Mouse (Mus musculus) embryonic facial prominence, embryonic 14.5 days (tissue): ENCODE measurements around the gene Lrrc4b. TPM values are rescaled to one million over a fixed set of nuclear protein-coding genes. Genes with fewer than 3 reads are reported as not detected.

Experiments used
- ATAC-seq: fragments of 200-750 bp; cut with Nextera tagmentation; 2 replicates; pipeline ENCODE4 v1.8.0; 2017; ENCODE audit warnings: low read depth, moderate number of reproducible peaks, moderate TSS enrichment
- DNase-seq: peaks from one replicate; pipeline ENCODE4 v3.0.0-alpha.2; 2015; ENCODE audit warnings: low spot score
- H3K27ac ChIP-seq: fragments of 300-500 bp; sonication (generic); replicated peaks from 2 replicates; pipeline ENCODE4 v1.5.1; 2014; ENCODE audit warnings: low read depth, mild to moderate bottlenecking, low read length, moderate library complexity
- H3K27me3 ChIP-seq: fragments of 300-500 bp; sonication (generic); replicated peaks from 2 replicates; pipeline ENCODE4 v1.6.1; 2014; ENCODE audit warnings: low read length; ENCODE audit not compliant: control insufficient read depth, insufficient read depth
- H3K36me3 ChIP-seq: fragments of 300-500 bp; sonication (generic); 2 replicates; pipeline ENCODE4 v1.6.1; 2014; ENCODE audit warnings: low read length, mixed read lengths; ENCODE audit not compliant: control insufficient read depth, insufficient read depth
- H3K4me1 ChIP-seq: fragments of 300-500 bp; sonication (generic); 2 replicates; pipeline ENCODE4 v1.6.1; 2014; ENCODE audit warnings: antibody characterized with exemption, low read length; ENCODE audit not compliant: control insufficient read depth, insufficient read depth
- H3K4me2 ChIP-seq: fragments of 300-500 bp; sonication (generic); 2 replicates; pipeline ENCODE4 v1.6.1; 2014; ENCODE audit warnings: low read depth, mild to moderate bottlenecking, low read length, moderate library complexity, mixed read lengths
- H3K4me3 ChIP-seq: fragments of 300-500 bp; sonication (generic); 2 replicates; pipeline ENCODE4 v1.5.1; 2014; ENCODE audit warnings: low read depth, mild to moderate bottlenecking, low read length
- H3K9ac ChIP-seq: fragments of 300-500 bp; sonication (generic); 2 replicates; pipeline ENCODE4 v1.6.1; 2014; ENCODE audit warnings: low read depth, mild to moderate bottlenecking, low read length, moderate library complexity, mixed read lengths
- H3K9me3 ChIP-seq: fragments of 300-500 bp; sonication (generic); 2 replicates; pipeline ENCODE4 v1.6.1; 2016; ENCODE audit warnings: low read length; ENCODE audit not compliant: control insufficient read depth
- WGBS: fragments of 180-500 bp; shearing (Covaris S2); extraction: QIAGEN DNeasy Blood & Tissue Kit; methylation state at CpG from one replicate; pipeline ENCODE4 v1.1.7; 2014; 5-methylcytosine and 5-hydroxymethylcytosine counted together
- polyA plus RNA-seq: library from polyadenylated mRNA; unstranded; fragments of >200 nt; fragmentation: Nextera tagmentation; extraction: Ambion mirVana; gene quantifications from 2 replicates; pipeline ENCODE4 v1.2.1, GENCODE M21; 2014

Lrrc4b gene
- polyA plus RNA-seq, 1 experiment from 2014 or later = 2.1 TPM

DNA sequence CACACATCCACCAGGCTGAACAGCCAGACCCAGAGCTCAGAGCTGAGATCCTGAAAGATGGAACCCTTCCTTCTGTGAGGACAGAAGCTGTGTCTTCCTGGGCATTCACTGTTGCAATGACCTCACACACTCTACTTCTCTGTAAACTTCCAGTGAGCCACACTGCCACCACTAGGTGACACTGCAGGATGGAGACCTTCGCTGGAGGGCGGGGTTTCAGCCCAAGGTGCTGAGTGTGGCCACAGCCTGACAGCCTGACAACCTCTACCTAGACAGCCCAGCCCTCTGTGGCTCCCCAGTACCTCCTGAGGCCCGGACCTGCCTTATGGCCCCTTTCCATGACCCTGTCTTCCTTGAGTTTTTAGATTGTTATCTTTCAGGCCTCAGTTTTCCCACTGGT is 30.2 kb upstream of the Lrrc4b start:
- no peak overlapping the region for H3K4me2 ChIP-seq
- no peaks in the 10 kb centered on the region for H3K36me3 ChIP-seq
- no peak overlapping the region for H3K27ac ChIP-seq
- no peak overlapping the region for H3K9ac ChIP-seq
- ATAC-seq (peak; percentile 53; the same call in 1 of the 2 replicates), DNase-seq (peak; percentile 50)
- no peak overlapping the region for H3K4me3 ChIP-seq
- no peaks in the 10 kb centered on the region for H3K4me1 ChIP-seq
- 18% methylated on average over 3 of the region's 3 CpGs for WGBS
- H3K9me3 ChIP-seq = no peaks in the 10 kb centered on the region
- no peaks in the 10 kb centered on the region for H3K27me3 ChIP-seq

DNA sequence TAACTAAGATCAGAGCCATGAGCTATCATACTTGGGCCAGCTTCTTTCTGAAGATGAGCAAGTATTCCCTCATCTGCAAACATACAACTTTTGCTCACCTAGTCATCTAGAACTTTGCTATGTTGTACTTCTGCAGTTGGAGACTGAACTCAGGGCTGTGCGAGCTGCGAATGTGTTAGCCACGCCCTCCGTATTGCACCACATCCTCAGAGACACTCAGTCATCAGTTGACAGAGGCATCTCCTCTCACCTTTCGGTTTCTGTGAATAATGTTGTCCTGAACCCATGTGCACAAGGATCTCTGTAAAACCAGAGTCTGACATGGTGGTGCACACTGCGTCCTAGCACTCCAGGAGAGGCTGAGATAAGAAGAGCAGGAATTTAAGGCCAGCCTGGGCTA is 27.1 kb upstream of the Lrrc4b start:
- H3K27ac ChIP-seq = no peak overlapping the region
- H3K9me3 ChIP-seq = no peaks in the 10 kb centered on the region
- H3K27me3 ChIP-seq = no peaks in the 10 kb centered on the region
- H3K4me3 ChIP-seq = no peak overlapping the region
- no peaks in the 10 kb centered on the region for H3K36me3 ChIP-seq
- 77% methylated on average over 6 of the region's 6 CpGs for WGBS
- no peaks in the 10 kb centered on the region for H3K4me1 ChIP-seq
- DNase-seq = no peak
- H3K4me2 ChIP-seq = no peak overlapping the region
- ATAC-seq = no peak
- no peak overlapping the region for H3K9ac ChIP-seq

DNA sequence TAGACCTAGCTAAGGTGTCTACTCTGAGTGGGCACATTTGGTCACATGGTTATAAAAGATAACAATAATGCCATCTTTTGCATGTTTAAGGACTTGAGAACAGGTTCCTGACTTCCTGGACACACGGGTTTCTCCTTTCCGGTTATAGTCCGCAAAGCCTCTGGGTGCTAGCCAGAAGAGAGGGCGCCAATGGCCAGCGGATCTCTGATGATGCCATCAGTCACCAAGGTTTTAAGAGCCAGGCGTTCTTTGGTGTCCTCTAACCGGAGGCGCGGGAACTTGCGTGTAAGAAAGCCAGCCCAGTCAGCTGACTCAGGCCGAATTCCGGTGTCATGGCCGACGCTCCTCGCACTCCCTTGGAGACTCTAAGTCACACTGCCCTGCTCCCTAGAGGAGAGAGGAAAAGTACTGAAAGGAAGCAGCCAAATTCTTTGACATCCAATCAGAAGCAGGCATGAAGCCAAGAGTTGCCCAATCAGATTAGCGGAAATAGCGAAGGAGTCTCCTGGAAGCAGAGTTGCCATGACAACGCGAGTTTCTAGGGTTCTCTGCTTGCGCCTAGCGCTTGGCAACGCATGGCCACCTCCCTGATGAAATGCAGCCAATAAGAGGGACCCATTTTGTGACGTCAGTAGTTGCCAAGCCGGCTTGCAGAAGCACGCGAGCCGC is 23.3 kb upstream of the Lrrc4b start:
- DNase-seq (peak; percentile 100), ATAC-seq (peak; percentile 96)
- no peaks in the 10 kb centered on the region for H3K36me3 ChIP-seq
- H3K4me2 ChIP-seq = peak overlapping the region; percentile 58
- H3K9ac ChIP-seq = peak overlapping the region; percentile 20; the same call in 1 of the 2 replicates
- H3K27me3 ChIP-seq = no peaks in the 10 kb centered on the region
- H3K27ac ChIP-seq = peak overlapping the region; percentile 61; the same call in 1 of the 2 replicates
- H3K4me1 ChIP-seq = no peaks in the 10 kb centered on the region
- WGBS = 2% methylated on average over 27 of the region's 27 CpGs
- peak overlapping the region; percentile 30 for H3K4me3 ChIP-seq
- no peaks in the 10 kb centered on the region for H3K9me3 ChIP-seq

DNA sequence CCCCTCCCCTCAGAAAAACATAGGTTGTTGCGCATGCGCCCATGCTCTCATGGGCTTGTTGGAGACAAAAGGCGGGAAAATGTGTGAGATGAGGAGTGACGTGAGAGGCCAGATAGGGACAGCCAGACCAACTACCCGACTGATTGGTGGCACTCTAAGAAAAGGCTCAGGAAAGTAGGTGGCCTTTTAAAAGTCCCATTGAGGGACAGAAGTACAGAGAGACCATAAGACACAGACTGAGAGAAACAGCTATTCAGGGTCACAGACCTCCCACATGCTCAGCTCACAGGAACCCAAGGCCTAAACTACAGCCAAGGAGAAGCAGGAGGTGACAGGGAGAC is 22.8 kb upstream of the Lrrc4b start:
- peak overlapping the region; percentile 30; the same call in 1 of the 2 replicates for H3K4me3 ChIP-seq

DNA sequence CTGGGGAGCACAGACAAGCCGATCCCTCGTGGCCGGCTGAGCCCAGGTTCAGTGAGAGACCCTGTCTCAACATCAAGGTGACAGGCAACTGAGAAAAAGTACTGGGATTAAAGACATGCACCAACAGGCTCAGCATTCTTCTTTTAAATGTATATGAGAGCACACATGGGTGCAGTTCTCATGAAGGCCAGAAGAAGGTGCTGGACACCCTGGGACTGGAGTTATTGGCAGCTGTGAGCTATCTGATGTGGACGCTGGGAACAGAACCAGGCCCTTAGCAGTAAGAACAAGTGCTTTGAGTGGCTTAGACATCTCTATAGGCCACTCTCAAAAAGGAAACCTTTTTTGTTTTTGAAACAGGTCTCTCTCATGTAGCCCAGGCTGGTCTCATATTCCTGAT is 17.7 kb upstream of the Lrrc4b start:
- no peak overlapping the region for H3K4me3 ChIP-seq
- H3K27me3 ChIP-seq = no peaks in the 10 kb centered on the region
- H3K4me2 ChIP-seq = no peak overlapping the region
- no peak overlapping the region for H3K27ac ChIP-seq
- DNase-seq = no peak
- H3K36me3 ChIP-seq = no peaks in the 10 kb centered on the region
- no peaks in the 10 kb centered on the region for H3K9me3 ChIP-seq
- no peaks in the 10 kb centered on the region for H3K4me1 ChIP-seq
- 88% methylated on average over 4 of the region's 4 CpGs for WGBS
- ATAC-seq = no peak
- no peak overlapping the region for H3K9ac ChIP-seq

More for the DNA sequence above, 22.8 kb upstream of the Lrrc4b start:
- Histone ChIP-seq H3K27ac (no peak overlapping the region), H3K9ac (no peak overlapping the region), H3K36me3 (no peaks in the 10 kb centered on the region), H3K4me1 (no peaks in the 10 kb centered on the region), H3K27me3 (no peaks in the 10 kb centered on the region), H3K4me2 (peak overlapping the region; percentile 58; the same call in 1 of the 2 replicates), H3K9me3 (no peaks in the 10 kb centered on the region)
- ATAC-seq = no peak; the same call in 1 of the 2 replicates
- no peak for DNase-seq
- 3% methylated on average over 5 of the region's 5 CpGs for WGBS

DNA sequence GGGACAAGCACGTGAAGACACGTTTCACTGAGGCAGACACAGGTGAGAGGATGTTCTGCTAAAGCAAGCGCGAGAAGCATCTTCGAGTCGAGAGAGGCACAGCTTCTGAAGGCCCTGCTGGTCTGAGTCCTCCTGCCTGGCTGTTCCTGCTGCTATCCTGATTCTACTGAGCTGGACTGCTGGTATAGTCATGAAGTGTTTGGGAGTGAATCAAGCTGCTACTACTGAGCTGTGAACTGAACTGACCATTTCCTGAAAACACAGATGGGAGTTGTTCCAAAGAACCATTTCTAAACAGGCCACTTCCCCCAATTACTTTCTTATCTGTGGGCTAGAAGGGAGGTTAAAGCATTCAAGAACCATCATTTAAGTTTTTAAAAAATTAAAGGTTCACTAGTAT is 15.5 kb upstream of the Lrrc4b start:
- H3K9ac ChIP-seq = no peak overlapping the region
- no peak for DNase-seq
- ATAC-seq = no peak

DNA sequence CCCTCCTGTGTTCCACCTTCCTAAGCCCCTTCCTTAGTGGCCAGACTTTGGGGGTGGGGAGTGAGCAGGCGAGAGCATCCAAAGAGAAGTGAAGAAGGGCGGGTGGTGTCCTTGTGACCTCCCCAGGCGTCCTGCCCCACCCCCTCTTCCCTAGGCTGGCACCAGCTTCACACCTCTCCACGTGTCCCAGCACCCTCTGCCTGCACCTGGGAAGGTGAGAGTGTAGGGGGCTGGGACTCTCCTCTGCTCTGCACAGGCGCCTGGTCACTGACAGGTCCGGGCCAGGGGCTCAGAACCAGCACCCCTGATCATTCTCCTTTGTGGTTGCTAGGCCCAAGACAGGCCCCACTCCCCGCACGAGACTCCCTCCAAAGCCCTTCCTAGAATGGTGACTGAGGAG is 1.2 kb upstream of the Lrrc4b start:
- ATAC-seq = no peak
- 6% methylated on average over 8 of the region's 8 CpGs for WGBS
- H3K4me2 ChIP-seq = peak overlapping the region; percentile 76

More for the DNA sequence above, 15.5 kb upstream of the Lrrc4b start:
- H3K9me3 ChIP-seq = no peaks in the 10 kb centered on the region
- H3K4me2 ChIP-seq = no peak overlapping the region
- H3K27ac ChIP-seq = no peak overlapping the region
- WGBS = 88% methylated on average over 6 of the region's 6 CpGs
- no peaks in the 10 kb centered on the region for H3K36me3 ChIP-seq
- H3K27me3 ChIP-seq = no peaks in the 10 kb centered on the region
- no peaks in the 10 kb centered on the region for H3K4me1 ChIP-seq
- H3K4me3 ChIP-seq = no peak overlapping the region

DNA sequence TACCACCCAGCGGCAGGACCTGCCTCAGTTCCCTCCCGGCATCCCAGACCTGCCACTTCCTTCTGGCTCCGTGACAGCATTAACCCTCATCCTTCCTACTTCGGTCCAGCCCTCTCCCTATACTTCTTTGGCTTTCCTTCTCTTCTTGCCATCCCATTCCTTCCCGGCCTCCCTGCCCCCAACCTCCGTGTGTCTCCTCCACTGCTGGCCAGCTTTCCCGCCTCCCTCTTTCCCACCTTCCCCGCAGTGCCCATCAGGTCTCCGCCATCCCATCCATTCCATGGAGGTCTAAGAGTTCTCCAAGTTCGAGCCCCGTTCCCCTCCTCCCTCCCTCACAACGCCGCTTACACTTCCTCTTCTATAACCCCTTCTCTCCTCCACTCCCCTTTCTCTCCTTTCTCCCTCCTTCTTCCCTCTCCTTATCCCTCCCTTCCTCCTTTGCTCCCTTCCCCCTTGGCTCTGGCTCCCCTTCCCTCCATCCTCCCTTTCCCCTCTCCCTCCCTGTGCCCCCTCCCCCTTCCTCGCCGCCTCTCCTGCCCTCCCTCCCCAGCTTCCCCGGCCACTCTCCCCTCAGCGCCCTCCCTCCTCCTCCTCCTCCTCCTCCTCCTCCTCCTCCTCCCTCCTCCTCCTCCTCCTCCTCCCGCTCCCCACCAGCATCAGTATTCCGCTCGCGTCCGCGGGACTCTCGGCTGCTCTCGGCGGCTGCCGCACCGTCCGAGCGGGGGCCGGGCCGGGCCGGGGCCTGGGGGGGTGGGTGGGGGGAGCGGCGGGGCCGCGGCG is 457 bp upstream of the Lrrc4b start:
- WGBS = 2% methylated on average over 17 of the region's 38 CpGs
- Histone ChIP-seq H3K9ac (peak overlapping the region; percentile 71), H3K9me3 (no peaks in the 10 kb centered on the region), H3K27me3 (peaks cover 32% of the 10 kb centered on the region), H3K36me3 (no peaks in the 10 kb centered on the region), H3K4me3 (peak overlapping the region; percentile 61), H3K27ac (peak overlapping the region; percentile 67; the same call in 1 of the 2 replicates), H3K4me2 (peak overlapping the region; percentile 76), H3K4me1 (peaks cover 5% of the 10 kb centered on the region; the same call in 1 of the 2 replicates)
- ATAC-seq = peak; percentile 39; the same call in 1 of the 2 replicates
- DNase-seq = peak; percentile 72

More for the DNA sequence above, 1.2 kb upstream of the Lrrc4b start:
- Histone ChIP-seq H3K9ac (no peak overlapping the region), H3K9me3 (no peaks in the 10 kb centered on the region), H3K4me3 (peak overlapping the region; percentile 61), H3K27ac (no peak overlapping the region), H3K27me3 (peaks cover 32% of the 10 kb centered on the region), H3K4me1 (peaks cover 5% of the 10 kb centered on the region; the same call in 1 of the 2 replicates), H3K36me3 (no peaks in the 10 kb centered on the region)
- no peak for DNase-seq
